23 mouse cellular contexts compared by ENCODE assay signal in the genomic region with DNA sequence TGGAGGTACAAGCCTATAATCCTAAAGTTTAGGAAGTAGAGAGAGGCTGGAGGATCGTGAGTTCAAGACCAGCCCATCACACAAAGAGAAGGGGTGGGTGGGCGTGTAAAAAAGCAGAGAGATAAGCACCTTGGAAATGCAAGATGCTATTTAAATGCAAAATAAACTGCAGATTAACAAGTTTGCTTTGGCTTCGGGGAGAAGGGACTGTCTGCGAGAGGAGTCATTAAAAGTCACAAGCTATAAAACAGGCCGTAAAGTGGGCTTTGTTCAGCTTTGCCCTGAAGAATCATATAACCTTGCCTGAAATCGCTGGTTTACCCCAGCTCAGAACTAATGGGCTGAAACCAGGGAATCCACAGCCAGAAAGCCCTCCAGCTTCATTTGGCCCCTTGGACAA.
DNase-seq lines count a peak whose midpoint lies in the region; ATAC-seq lines count a peak whose summit lies in the region.
"Had no signal": no experiment of that assay in that cellular context is flagged by ENCODE, and none has a peak within 500 bp of the region (broad histone marks: within the 10 kb centered on the region; RNA-seq: fewer than 3 reads in every experiment).

No protein-coding gene starts in this region.

- no peaks in the 10 kb centered on the region for H3K36me3 ChIP-seq in midbrain, embryonic 11.5 days (ENCODE audit: control insufficient read depth, insufficient read depth, low read length)
- H3K36me3 ChIP-seq in midbrain, embryonic 13.5 days, result no peaks in the 10 kb centered on the region
- no peaks in the 10 kb centered on the region for H3K36me3 ChIP-seq in limb, embryonic 11.5 days (ENCODE audit: control insufficient read depth, insufficient read depth, low read length)
- H3K36me3 ChIP-seq: embryonic facial prominence, embryonic 10.5 days; embryonic facial prominence, embryonic 12.5 days; forebrain, embryonic 15.5 days; G1E had no signal

- no peaks in the 10 kb centered on the region for H3K9me3 ChIP-seq in midbrain, embryonic 11.5 days (ENCODE audit: control insufficient read depth, low read length)
- no peaks in the 10 kb centered on the region for H3K9me3 ChIP-seq in midbrain, embryonic 13.5 days
- no peaks in the 10 kb centered on the region for H3K9me3 ChIP-seq in limb, embryonic 11.5 days (ENCODE audit: control insufficient read depth, low read length)
- H3K9me3 ChIP-seq: embryonic facial prominence, embryonic 10.5 days; embryonic facial prominence, embryonic 12.5 days; forebrain, embryonic 13.5 days; forebrain, embryonic 15.5 days; G1E had no signal

- ATAC-seq in midbrain, embryonic 11.5 days (ENCODE audit: low FRiP score), result no peak
- no peak for ATAC-seq in midbrain, embryonic 13.5 days
- no peak for ATAC-seq in limb, embryonic 11.5 days (ENCODE audit: insufficient number of reproducible peaks, low FRiP score, low TSS enrichment, low read depth)
- ATAC-seq: forebrain, embryonic 13.5 days; forebrain, embryonic 15.5 days; forebrain, postnatal 0 days; Patski had no signal

- no peak overlapping the region for H3K9ac ChIP-seq in midbrain, embryonic 11.5 days (ENCODE audit: low read length)
- no peak overlapping the region for H3K9ac ChIP-seq in midbrain, embryonic 13.5 days (replicated peaks)
- H3K9ac ChIP-seq in limb, embryonic 11.5 days (ENCODE audit: low read length), result no peak overlapping the region
- H3K9ac ChIP-seq: embryonic facial prominence, embryonic 12.5 days; forebrain, embryonic 13.5 days; forebrain, embryonic 15.5 days; forebrain, postnatal 0 days had no signal

- WGBS in midbrain, embryonic 11.5 days, result 83% methylated on average over 6 of the region's 6 CpGs
- WGBS in midbrain, embryonic 13.5 days, result 73% methylated on average over 6 of the region's 6 CpGs
- WGBS in limb, embryonic 11.5 days, result 25% methylated on average over 6 of the region's 6 CpGs

- H3K27ac ChIP-seq in midbrain, embryonic 11.5 days (ENCODE audit: low read depth, low read length), result no peak overlapping the region
- no peak overlapping the region for H3K27ac ChIP-seq in midbrain, embryonic 13.5 days
- no peak overlapping the region for H3K27ac ChIP-seq in limb, embryonic 11.5 days (replicated peaks; ENCODE audit: low read depth, low read length)
- H3K27ac ChIP-seq: embryonic facial prominence, embryonic 10.5 days; embryonic facial prominence, embryonic 12.5 days; forebrain, embryonic 13.5 days; forebrain, embryonic 15.5 days had no signal

- no peak overlapping the region for H3K4me3 ChIP-seq in midbrain, embryonic 11.5 days (ENCODE audit: low read depth, low read length)
- no peak overlapping the region for H3K4me3 ChIP-seq in midbrain, embryonic 13.5 days (replicated peaks)
- no peak overlapping the region for H3K4me3 ChIP-seq in limb, embryonic 11.5 days (ENCODE audit: low read depth, low read length)
- H3K4me3 ChIP-seq: embryonic facial prominence, embryonic 10.5 days; embryonic facial prominence, embryonic 12.5 days; forebrain, embryonic 13.5 days; forebrain, embryonic 15.5 days had no signal

- no peaks in the 10 kb centered on the region for H3K4me1 ChIP-seq in midbrain, embryonic 11.5 days (ENCODE audit: control insufficient read depth, insufficient read depth, low read length)
- no peaks in the 10 kb centered on the region for H3K4me1 ChIP-seq in midbrain, embryonic 13.5 days (replicated peaks)
- H3K4me1 ChIP-seq in limb, embryonic 11.5 days (ENCODE audit: control insufficient read depth, insufficient read depth, low read length), result peaks cover 4% of the 10 kb centered on the region
- H3K4me1 ChIP-seq: embryonic facial prominence, embryonic 10.5 days; embryonic facial prominence, embryonic 12.5 days; forebrain, embryonic 13.5 days; forebrain, embryonic 15.5 days had no signal

- no peaks in the 10 kb centered on the region for H3K27me3 ChIP-seq in midbrain, embryonic 11.5 days (ENCODE audit: control insufficient read depth, insufficient read depth, low read length)
- H3K27me3 ChIP-seq in midbrain, embryonic 13.5 days, result no peaks in the 10 kb centered on the region
- H3K27me3 ChIP-seq in limb, embryonic 11.5 days (ENCODE audit: control insufficient read depth, insufficient read depth, low read length), result no peaks in the 10 kb centered on the region
- H3K27me3 ChIP-seq: CH12.LX; embryonic facial prominence, embryonic 12.5 days; forebrain, embryonic 13.5 days; forebrain, embryonic 15.5 days; Patski had no signal

- peak; percentile 70 for DNase-seq in midbrain, embryonic 11.5 days (ENCODE audit: low spot score, missing footprints)
- peak; percentile 51 for DNase-seq in forelimb bud, embryonic 11.5 days (ENCODE audit: low read depth, low spot score)
- peak; percentile 41 for DNase-seq in limb, embryonic 11.5 days (ENCODE audit: low spot score)
- no peak for DNase-seq in lung, postnatal 36 days
- no peak for DNase-seq in cerebellum, adult 8-10 months
- DNase-seq in frontal cortex, adult 2 months (ENCODE audit: extremely low spot score in 1 of 2, low spot score in 1 of 2), result no peak
- DNase-seq: adrenal gland, adult 2 months; adrenal gland, postnatal 10 days; adrenal gland, postnatal 25 days; cerebellum, adult 11 months; cerebellum, adult 18-20 months; cerebellum, adult 9-10 months; cerebellum, postnatal 10 days; cerebellum, postnatal 25 days; forebrain, postnatal 0 days had no signal

- H3K4me2 ChIP-seq in midbrain, embryonic 11.5 days, result no peak overlapping the region
- no peak overlapping the region for H3K4me2 ChIP-seq in midbrain, embryonic 13.5 days (replicated peaks)
- no peak overlapping the region for H3K4me2 ChIP-seq in limb, embryonic 11.5 days (ENCODE audit: low read depth, severe bottlenecking)
- H3K4me2 ChIP-seq: embryonic facial prominence, embryonic 12.5 days; forebrain, embryonic 13.5 days; forebrain, embryonic 15.5 days had no signal

Comparison
In these comparisons a context has a peak if more than half of its experiments do, and no peak if none do; other contexts are left out.
1. DNase-seq: peak in midbrain, embryonic 11.5 days (single experiment), forelimb bud, embryonic 11.5 days (single experiment) and limb, embryonic 11.5 days (single experiment); none in lung, postnatal 36 days (single experiment), cerebellum, adult 8-10 months (single experiment) and frontal cortex, adult 2 months (0 of 2).